Mouse (Mus musculus) testis, adult 2 months (tissue): ENCODE measurements around the gene Olfr1324. TPM values are rescaled to one million over a fixed set of nuclear protein-coding genes. Genes with fewer than 3 reads are reported as not detected.

Experiments
- H3K27ac ChIP-seq: fragments of 200-500 bp; 2 replicates; pipeline ENCODE4 v1.5.1; 2012; ENCODE audit warnings: low read depth, low read length; ENCODE audit not compliant: control insufficient read depth, insufficient read depth
- H3K27me3 ChIP-seq: fragments of 200-500 bp; 2 replicates; pipeline ENCODE4 v1.6.1; 2012; ENCODE audit warnings: mild to moderate bottlenecking, low read length, moderate library complexity; ENCODE audit not compliant: control insufficient read depth, insufficient read depth
- H3K36me3 ChIP-seq: fragments of 200-500 bp; 2 replicates; pipeline ENCODE4 v1.6.1; 2012; ENCODE audit warnings: mild to moderate bottlenecking, low read length; ENCODE audit not compliant: control insufficient read depth, insufficient read depth
- H3K4me1 ChIP-seq: fragments of 200-500 bp; 2 replicates; pipeline ENCODE4 v1.6.1; 2012; ENCODE audit warnings: low read length; ENCODE audit not compliant: control insufficient read depth, insufficient read depth
- H3K4me3 ChIP-seq: fragments of 200-500 bp; 2 replicates; pipeline ENCODE4 v1.5.1; 2012; ENCODE audit warnings: low read depth, mild to moderate bottlenecking, low read length, moderate library complexity, mixed read lengths; ENCODE audit not compliant: control insufficient read depth
- CTCF ChIP-seq: fragments of 200-500 bp; IDR thresholded peaks from 2 replicates; pipeline ENCODE4 v1.5.1; 2012; ENCODE audit warnings: low read depth, mild to moderate bottlenecking, inconsistent platforms, low read length, moderate library complexity; ENCODE audit not compliant: control insufficient read depth, insufficient read depth, insufficient replicate concordance
- POLR2A ChIP-seq: fragments of 200-500 bp; IDR thresholded peaks from 2 replicates; pipeline ENCODE4 v1.6.1; 2012; ENCODE audit warnings: low read depth, mild to moderate bottlenecking, inconsistent platforms, low read length, moderate library complexity; ENCODE audit not compliant: control insufficient read depth
- polyA plus RNA-seq: library from polyadenylated mRNA; depleted of rRNA; stranded (reverse); fragments of >200 nt; gene quantifications from 2 replicates; pipeline ENCODE4 v1.2.3, GENCODE M21; 2012

Olfr1324 gene
- polyA plus RNA-seq, 1 experiment, result not detected

DNA sequence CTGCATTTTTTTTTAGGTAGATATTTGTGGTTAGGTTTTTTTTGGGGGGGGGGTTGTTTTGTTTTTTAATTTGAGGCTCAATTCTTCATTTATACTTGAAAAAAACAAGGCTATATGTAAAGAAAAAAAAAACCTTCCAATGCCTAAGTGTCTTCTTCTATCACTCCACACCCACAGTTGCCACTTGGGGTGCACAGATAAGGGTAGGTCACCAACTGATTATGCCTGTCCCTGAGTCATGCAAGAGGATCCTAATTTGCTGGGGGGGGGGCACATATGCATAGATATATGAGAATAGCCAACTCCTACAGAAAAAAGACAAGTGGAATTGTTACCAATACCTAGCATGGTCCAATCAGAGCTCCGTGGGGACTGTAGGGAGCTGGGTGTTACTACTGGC, 53.3 kb downstream of the Olfr1324 start:
- no peak overlapping the region for H3K27ac ChIP-seq
- TF ChIP-seq POLR2A (no peak), CTCF (no peak)
- H3K27me3 ChIP-seq, result no peaks in the 10 kb centered on the region
- no peaks in the 10 kb centered on the region for H3K36me3 ChIP-seq
- H3K4me1 ChIP-seq, result no peaks in the 10 kb centered on the region; the same call in none of the 2 replicates
- H3K4me3 ChIP-seq, result no peak overlapping the region
